Mouse (Mus musculus) liver, adult 2 months (tissue): ENCODE measurements around the gene Keap1.

Experiments
- CTCF ChIP-seq: fragments of 200-500 bp; IDR thresholded peaks from 2 replicates; pipeline ENCODE4 v1.5.1; 2011; ENCODE audit warnings: low read depth, low read length, control low read depth
- POLR2A ChIP-seq: fragments of 200-500 bp; IDR thresholded peaks from 2 replicates; pipeline ENCODE4 v1.6.1; 2011; ENCODE audit warnings: low read length, control low read depth; ENCODE audit not compliant: insufficient read depth; ENCODE audit errors: extremely low read depth

DNA sequence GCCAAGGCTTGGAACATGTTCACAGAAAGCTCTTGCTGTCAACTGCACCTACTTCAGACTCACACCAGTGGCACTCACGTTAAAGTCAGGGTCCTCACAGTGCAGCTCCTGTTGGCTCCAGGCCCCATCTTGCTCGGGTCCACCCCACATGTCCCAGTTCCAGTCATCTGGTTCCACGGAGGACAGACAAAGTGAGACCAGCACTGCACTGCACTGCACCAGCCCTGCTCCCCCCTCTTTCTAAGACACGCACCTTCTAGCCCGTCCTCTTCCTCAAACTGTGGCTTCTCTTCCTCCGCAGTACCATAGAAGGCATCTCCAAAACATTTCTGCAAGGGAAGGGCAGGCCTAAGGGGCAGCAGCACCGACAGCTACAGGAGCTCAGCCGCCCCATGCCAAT, 37.1 kb upstream of the Keap1 start:
- TF ChIP-seq CTCF (no peak), POLR2A (no peak)
